Mouse (Mus musculus): ENCODE results near the gene Otud7b. TPM values are rescaled to one million over a fixed set of nuclear protein-coding genes. Genes with fewer than 3 reads are reported as not detected.

Gene Otud7b
- polyA plus RNA-seq, 1 experiment from 2014 or later = 7.7 TPM

DNA sequence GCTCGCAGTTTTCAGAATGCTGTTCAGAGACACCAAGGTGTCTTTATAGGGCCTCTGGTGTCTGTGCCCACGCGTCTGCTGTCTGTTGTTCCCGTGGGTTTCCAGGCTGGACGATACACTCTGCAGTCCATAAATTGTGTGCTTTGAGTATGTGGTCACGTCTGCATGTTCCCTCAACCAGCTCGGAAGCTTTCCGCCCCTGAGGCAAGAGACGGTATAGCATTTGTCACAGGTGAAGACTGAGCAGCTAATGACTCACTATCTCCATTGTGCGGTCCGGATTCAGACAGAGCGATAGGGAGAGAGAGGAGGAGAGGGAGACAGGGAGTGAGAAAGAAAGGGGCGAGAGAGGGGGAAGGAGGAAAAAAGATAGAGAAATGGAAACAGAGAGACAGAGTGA lies 10.8 kb upstream of the Otud7b start:
- ATAC-seq (ENCODE audit: low read depth) = peak; percentile 25; the same call in 1 of the 2 replicates
- Histone ChIP-seq H3K4me3 (ENCODE audit: low read depth, low read length) (no peak overlapping the region), H3K27me3 (ENCODE audit: control insufficient read depth, insufficient read depth, low read depth, low read length) (no peaks in the 10 kb centered on the region), H3K27ac (ENCODE audit: low read length) (no peak overlapping the region), H3K4me1 (ENCODE audit: control insufficient read depth, low read depth, low read length) (no peaks in the 10 kb centered on the region), H3K4me2 (ENCODE audit: low read depth, low read length) (no peak overlapping the region), H3K9me3 (replicated peaks; ENCODE audit: control insufficient read depth, low read length) (no peaks in the 10 kb centered on the region), H3K9ac (ENCODE audit: low read depth, low read length) (no peak overlapping the region), H3K36me3 (ENCODE audit: control insufficient read depth, insufficient read depth) (no peaks in the 10 kb centered on the region)
- 60% methylated on average over 13 of the region's 13 CpGs for WGBS (ENCODE audit: insufficient replicate concordance)

DNA sequence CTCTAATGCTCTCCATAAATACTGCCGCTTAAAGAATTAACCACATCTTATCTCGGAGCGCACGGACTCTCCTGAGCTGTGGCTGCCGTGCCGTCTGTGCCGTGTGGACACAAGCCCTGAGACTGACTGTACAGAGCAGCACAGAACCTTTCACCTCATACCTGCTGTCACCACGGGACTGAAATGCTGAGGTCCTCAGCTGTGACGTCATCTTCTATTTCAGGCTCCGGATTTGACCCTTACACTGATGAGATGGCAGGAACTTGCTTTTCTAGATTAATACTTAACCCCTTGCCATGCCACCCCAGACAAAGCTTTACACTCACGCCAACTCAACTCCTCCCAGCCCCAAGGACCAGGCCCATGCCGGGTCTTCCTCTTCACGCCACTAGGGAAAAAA lies 10.1 kb upstream of the Otud7b start:
- Histone ChIP-seq H3K4me1 (ENCODE audit: control insufficient read depth, low read depth, low read length) (peaks cover 3% of the 10 kb centered on the region), H3K9me3 (replicated peaks; ENCODE audit: control insufficient read depth, low read length) (no peaks in the 10 kb centered on the region), H3K4me3 (ENCODE audit: low read depth, low read length) (no peak overlapping the region), H3K27ac (ENCODE audit: low read length) (peak overlapping the region; percentile 23; the same call in 1 of the 2 replicates), H3K36me3 (ENCODE audit: control insufficient read depth, insufficient read depth) (no peaks in the 10 kb centered on the region), H3K27me3 (ENCODE audit: control insufficient read depth, insufficient read depth, low read depth, low read length) (no peaks in the 10 kb centered on the region), H3K9ac (ENCODE audit: low read depth, low read length) (no peak overlapping the region), H3K4me2 (ENCODE audit: low read depth, low read length) (no peak overlapping the region)
- 49% methylated on average over 13 of the region's 13 CpGs for WGBS (ENCODE audit: insufficient replicate concordance)
- peak; percentile 92 for ATAC-seq (ENCODE audit: low read depth)

DNA sequence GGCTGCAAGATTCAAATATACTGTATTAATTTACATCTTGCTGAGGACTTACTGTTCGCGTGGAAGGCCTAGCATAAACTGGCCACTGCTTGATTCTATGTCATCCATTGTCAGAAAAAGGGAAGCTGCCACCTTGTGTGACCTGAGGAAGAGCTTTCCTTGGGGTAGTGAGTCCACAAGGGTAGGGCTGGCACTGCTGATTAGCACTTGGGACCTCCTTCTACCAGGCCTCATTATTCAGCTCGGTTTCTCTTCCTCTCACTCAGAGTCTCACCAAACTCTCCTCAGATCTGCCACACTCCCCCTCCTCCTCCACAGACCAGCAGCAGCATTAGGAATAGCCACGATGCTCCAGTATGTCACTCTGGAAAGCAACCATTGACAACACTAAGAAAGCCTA lies 6.2 kb upstream of the Otud7b start:
- Histone ChIP-seq H3K4me2 (ENCODE audit: low read depth, low read length) (no peak overlapping the region), H3K9ac (ENCODE audit: low read depth, low read length) (no peak overlapping the region), H3K36me3 (ENCODE audit: control insufficient read depth, insufficient read depth) (no peaks in the 10 kb centered on the region), H3K4me1 (ENCODE audit: control insufficient read depth, low read depth, low read length) (peaks cover 15% of the 10 kb centered on the region), H3K4me3 (ENCODE audit: low read depth, low read length) (no peak overlapping the region), H3K27me3 (ENCODE audit: control insufficient read depth, insufficient read depth, low read depth, low read length) (no peaks in the 10 kb centered on the region), H3K9me3 (replicated peaks; ENCODE audit: control insufficient read depth, low read length) (no peaks in the 10 kb centered on the region), H3K27ac (ENCODE audit: low read length) (no peak overlapping the region)
- ATAC-seq (ENCODE audit: low read depth) = no peak
- WGBS (ENCODE audit: insufficient replicate concordance) = 44% methylated on average over 4 of the region's 4 CpGs

DNA sequence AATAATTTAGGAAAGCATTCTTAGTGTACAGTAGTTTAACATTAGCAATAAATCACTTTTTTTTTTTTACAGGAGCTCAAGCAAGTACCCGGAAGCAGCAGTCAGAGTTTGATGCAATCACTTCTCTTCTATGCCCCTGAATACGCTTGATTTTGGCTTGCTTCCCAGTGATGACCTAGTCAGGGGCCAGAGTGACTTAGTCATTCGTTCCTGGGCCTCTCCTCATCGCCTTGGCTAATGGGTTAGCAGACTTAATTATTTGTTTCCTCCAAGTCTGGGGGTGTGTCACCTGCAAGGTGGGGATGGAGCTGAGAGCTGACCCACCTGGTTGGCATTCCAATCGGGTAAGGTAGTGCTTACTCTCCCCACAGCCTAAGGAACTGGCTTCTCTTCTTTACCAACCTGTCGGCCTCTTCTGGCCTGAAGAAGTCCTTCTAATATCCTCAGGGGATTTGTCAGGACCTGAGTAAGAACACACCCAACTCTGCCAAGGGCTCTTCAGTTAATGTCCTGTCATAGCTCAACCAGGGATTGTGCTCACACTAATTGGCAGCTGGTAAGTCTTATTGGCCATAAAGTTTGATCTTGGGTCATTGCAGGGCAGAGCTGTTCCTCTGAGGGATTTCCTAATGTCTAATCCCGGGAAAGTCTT lies 5.6 kb upstream of the Otud7b start:
- ATAC-seq (ENCODE audit: low read depth) = no peak
- 40% methylated on average over 7 of the region's 7 CpGs for WGBS (ENCODE audit: insufficient replicate concordance)
- peaks cover 16% of the 10 kb centered on the region for H3K4me1 ChIP-seq (ENCODE audit: control insufficient read depth, low read depth, low read length)
- no peak overlapping the region for H3K9ac ChIP-seq (ENCODE audit: low read depth, low read length)
- H3K27ac ChIP-seq (ENCODE audit: low read length) = no peak overlapping the region
- H3K4me2 ChIP-seq (ENCODE audit: low read depth, low read length) = no peak overlapping the region
- no peaks in the 10 kb centered on the region for H3K9me3 ChIP-seq (replicated peaks; ENCODE audit: control insufficient read depth, low read length)
- H3K27me3 ChIP-seq (ENCODE audit: control insufficient read depth, insufficient read depth, low read depth, low read length) = no peaks in the 10 kb centered on the region
- H3K4me3 ChIP-seq (ENCODE audit: low read depth, low read length) = no peak overlapping the region
- H3K36me3 ChIP-seq (ENCODE audit: control insufficient read depth, insufficient read depth) = no peaks in the 10 kb centered on the region

DNA sequence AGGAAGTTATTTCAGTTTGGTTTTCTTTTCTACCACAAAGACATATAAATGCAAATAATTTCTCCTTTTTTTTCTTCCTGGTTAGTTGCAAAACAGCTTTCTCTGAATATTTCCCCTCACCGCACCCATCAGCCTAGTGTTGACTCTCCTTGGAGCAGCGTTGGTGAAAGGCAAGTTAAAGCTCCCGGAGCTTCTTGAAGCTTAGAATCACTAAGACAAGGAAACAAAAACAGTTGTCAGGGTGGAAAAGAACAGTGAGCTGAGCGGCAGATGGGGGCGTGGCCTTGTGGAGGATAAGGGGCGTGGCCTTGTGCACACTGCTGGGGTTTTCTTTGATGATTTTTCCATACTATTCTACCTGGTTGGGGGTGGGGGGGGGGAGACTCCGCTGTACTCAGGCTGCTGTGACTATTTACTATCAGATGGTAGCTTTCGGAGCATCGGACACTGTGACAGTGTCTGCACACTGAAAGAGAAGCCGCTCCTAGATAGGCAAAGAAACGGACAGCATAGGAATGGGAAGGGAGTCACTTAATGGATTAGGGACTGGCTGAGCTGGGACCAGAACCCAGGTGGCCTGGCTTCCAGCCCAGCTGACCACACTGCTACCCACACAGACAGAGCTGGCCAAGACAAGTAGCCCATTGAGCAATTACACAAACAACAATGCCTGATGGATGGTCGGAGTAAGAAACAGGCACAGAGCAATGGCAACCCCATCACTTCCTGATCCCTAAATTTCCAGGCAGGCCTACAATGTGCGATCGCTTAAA lies 2.0 kb upstream of the Otud7b start:
- no peaks in the 10 kb centered on the region for H3K36me3 ChIP-seq (ENCODE audit: control insufficient read depth, insufficient read depth)
- no peaks in the 10 kb centered on the region for H3K9me3 ChIP-seq (replicated peaks; ENCODE audit: control insufficient read depth, low read length)
- H3K27ac ChIP-seq (ENCODE audit: low read length) = no peak overlapping the region
- H3K4me1 ChIP-seq (ENCODE audit: control insufficient read depth, low read depth, low read length) = peaks cover 24% of the 10 kb centered on the region
- H3K27me3 ChIP-seq (ENCODE audit: control insufficient read depth, insufficient read depth, low read depth, low read length) = no peaks in the 10 kb centered on the region
- 23% methylated on average over 14 of the region's 14 CpGs for WGBS (ENCODE audit: insufficient replicate concordance)
- ATAC-seq (ENCODE audit: low read depth) = no peak
- H3K4me2 ChIP-seq (ENCODE audit: low read depth, low read length) = peak overlapping the region; percentile 60
- peak overlapping the region; percentile 43 for H3K4me3 ChIP-seq (ENCODE audit: low read depth, low read length)
- H3K9ac ChIP-seq (ENCODE audit: low read depth, low read length) = peak overlapping the region; percentile 42

DNA sequence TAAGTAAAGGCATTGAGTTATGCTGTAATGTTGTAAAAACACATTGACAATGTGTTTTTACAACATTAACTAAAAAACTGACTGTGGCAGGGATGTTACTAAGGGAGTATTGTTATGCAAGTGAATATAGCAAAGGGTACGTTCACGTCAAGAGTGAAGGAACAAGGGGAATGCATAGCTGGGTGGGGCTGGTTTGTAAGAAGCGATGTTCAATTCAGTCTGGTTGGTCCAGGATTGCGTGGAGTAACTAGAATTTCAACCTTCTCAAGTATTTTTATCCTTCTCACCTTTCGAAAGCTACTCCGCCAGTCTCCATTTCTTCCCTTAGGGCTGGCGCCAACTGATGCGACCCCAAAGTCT lies 446 bp upstream of the Otud7b start:
- H3K27ac ChIP-seq (ENCODE audit: low read length) = peak overlapping the region; percentile 82
- H3K36me3 ChIP-seq (ENCODE audit: control insufficient read depth, insufficient read depth) = no peaks in the 10 kb centered on the region
- ATAC-seq (ENCODE audit: low read depth) = no peak; the same call in none of the 2 replicates
- H3K27me3 ChIP-seq (ENCODE audit: control insufficient read depth, insufficient read depth, low read depth, low read length) = no peaks in the 10 kb centered on the region
- H3K4me3 ChIP-seq (ENCODE audit: low read depth, low read length) = peak overlapping the region; percentile 98
- peak overlapping the region; percentile 93 for H3K4me2 ChIP-seq (ENCODE audit: low read depth, low read length)
- no peaks in the 10 kb centered on the region for H3K9me3 ChIP-seq (replicated peaks; ENCODE audit: control insufficient read depth, low read length)
- peak overlapping the region; percentile 98 for H3K9ac ChIP-seq (ENCODE audit: low read depth, low read length)
- H3K4me1 ChIP-seq (ENCODE audit: control insufficient read depth, low read depth, low read length) = peaks cover 22% of the 10 kb centered on the region
- 7% methylated on average over 8 of the region's 8 CpGs for WGBS (ENCODE audit: insufficient replicate concordance)

DNA sequence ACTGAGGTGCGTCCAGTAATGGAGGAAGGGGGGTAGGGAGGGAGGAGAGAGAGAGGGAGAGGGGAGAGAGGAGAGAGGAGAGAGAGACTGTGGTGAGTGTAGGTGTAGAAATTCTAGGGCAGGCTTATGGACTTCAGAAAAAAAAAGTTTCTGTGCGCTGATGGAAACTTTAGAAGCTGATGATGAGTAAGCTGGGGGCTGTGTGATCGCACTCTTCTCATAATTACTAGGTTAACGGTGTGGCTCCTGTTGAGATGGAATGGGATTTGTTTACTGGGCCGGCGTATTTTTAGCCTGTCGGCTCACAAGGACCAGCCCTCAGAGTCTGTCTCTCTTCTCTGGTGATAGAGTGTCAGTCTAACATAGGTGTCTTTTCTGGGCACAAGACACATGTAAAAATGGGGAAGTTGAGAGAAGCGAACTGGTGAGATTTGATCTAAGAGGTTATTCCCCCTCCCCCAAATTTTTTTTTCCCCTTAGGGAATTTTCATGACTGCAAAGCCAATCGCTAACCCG lies 963 bp downstream of the Otud7b start:
- H3K4me2 ChIP-seq (ENCODE audit: low read depth, low read length) = peak overlapping the region; percentile 93
- peak overlapping the region; percentile 89 for H3K27ac ChIP-seq (ENCODE audit: low read length)
- 5% methylated on average over 10 of the region's 10 CpGs for WGBS (ENCODE audit: insufficient replicate concordance)
- H3K27me3 ChIP-seq (ENCODE audit: control insufficient read depth, insufficient read depth, low read depth, low read length) = no peaks in the 10 kb centered on the region
- H3K36me3 ChIP-seq (ENCODE audit: control insufficient read depth, insufficient read depth) = no peaks in the 10 kb centered on the region
- peak; percentile 26; the same call in 1 of the 2 replicates for ATAC-seq (ENCODE audit: low read depth)
- no peaks in the 10 kb centered on the region for H3K9me3 ChIP-seq (replicated peaks; ENCODE audit: control insufficient read depth, low read length)
- H3K4me3 ChIP-seq (ENCODE audit: low read depth, low read length) = peak overlapping the region; percentile 98
- peak overlapping the region; percentile 98 for H3K9ac ChIP-seq (ENCODE audit: low read depth, low read length)
- peaks cover 21% of the 10 kb centered on the region for H3K4me1 ChIP-seq (ENCODE audit: control insufficient read depth, low read depth, low read length)

DNA sequence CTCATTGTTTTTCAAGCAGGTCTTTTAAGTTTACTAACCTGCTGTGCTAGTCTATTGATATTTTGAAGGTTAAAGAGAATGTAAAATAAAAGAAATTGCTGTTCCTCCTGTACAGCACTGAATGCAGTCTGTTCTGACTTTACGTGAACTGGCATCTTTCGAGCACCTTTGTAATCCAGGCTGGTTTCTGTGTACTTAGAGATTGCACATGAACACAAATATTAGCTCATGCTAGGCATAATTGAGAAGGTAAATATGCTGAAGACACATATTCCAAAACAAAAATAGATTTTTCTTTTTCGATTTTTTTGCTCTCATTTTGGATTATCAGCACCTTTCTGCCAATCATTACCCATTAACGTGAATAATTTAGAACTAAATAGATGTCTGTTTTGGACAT lies 1.8 kb downstream of the Otud7b start:
- Histone ChIP-seq H3K4me2 (ENCODE audit: low read depth, low read length) (no peak overlapping the region; the same call in 1 of the 2 replicates), H3K27ac (ENCODE audit: low read length) (no peak overlapping the region)

DNA sequence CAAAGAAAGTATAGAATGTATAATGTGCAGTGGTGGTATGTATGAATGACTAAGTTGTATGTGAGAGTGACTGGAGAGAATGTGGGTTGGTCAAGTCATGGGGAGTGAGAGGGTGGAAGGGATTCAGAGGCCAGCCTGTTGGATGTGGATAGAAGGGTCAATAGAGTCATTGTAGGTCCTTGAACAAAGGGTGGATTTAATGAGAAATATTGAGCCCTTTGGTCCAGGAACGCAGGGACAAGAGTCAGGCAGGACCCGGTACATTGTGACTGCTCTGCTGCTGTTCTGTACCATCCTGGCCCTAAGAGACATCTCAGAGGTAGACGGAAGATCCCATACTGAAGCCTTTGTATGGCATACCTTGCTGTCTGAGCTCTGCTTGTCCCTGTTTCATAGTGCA lies 4.0 kb downstream of the Otud7b start:
- Histone ChIP-seq H3K36me3 (ENCODE audit: control insufficient read depth, insufficient read depth) (no peaks in the 10 kb centered on the region), H3K9me3 (replicated peaks; ENCODE audit: control insufficient read depth, low read length) (no peaks in the 10 kb centered on the region), H3K4me3 (ENCODE audit: low read depth, low read length) (no peak overlapping the region), H3K4me2 (ENCODE audit: low read depth, low read length) (no peak overlapping the region), H3K4me1 (ENCODE audit: control insufficient read depth, low read depth, low read length) (peaks cover 8% of the 10 kb centered on the region), H3K27ac (ENCODE audit: low read length) (no peak overlapping the region), H3K9ac (ENCODE audit: low read depth, low read length) (no peak overlapping the region), H3K27me3 (ENCODE audit: control insufficient read depth, insufficient read depth, low read depth, low read length) (no peaks in the 10 kb centered on the region)
- ATAC-seq (ENCODE audit: low read depth) = no peak
- WGBS (ENCODE audit: insufficient replicate concordance) = 88% methylated on average over 3 of the region's 3 CpGs

More for the DNA sequence above, 1.8 kb downstream of the Otud7b start:
- H3K27me3 ChIP-seq (ENCODE audit: control insufficient read depth, insufficient read depth, low read depth, low read length) = no peaks in the 10 kb centered on the region
- H3K4me1 ChIP-seq (ENCODE audit: control insufficient read depth, low read depth, low read length) = peaks cover 21% of the 10 kb centered on the region
- 73% methylated on average over 4 of the region's 4 CpGs for WGBS (ENCODE audit: insufficient replicate concordance)
- no peaks in the 10 kb centered on the region for H3K36me3 ChIP-seq (ENCODE audit: control insufficient read depth, insufficient read depth)
- H3K9ac ChIP-seq (ENCODE audit: low read depth, low read length) = no peak overlapping the region
- no peak overlapping the region for H3K4me3 ChIP-seq (ENCODE audit: low read depth, low read length)
- no peaks in the 10 kb centered on the region for H3K9me3 ChIP-seq (replicated peaks; ENCODE audit: control insufficient read depth, low read length)
- ATAC-seq (ENCODE audit: low read depth) = no peak
